Mouse (Mus musculus) bone marrow, adult 2 months (tissue): ENCODE measurements at regions not wholly inside any gene's neighbourhood (a gene's known extent, or its start where the extent isn't known, plus 50 kb on each side); places are given as distances from the start of the nearest gene placed in this dataset.

Experiments used
- CTCF ChIP-seq: fragments of 200-500 bp; IDR thresholded peaks from 2 replicates; pipeline ENCODE4 v1.5.1; 2011; ENCODE audit warnings: low read length, control low read depth; ENCODE audit not compliant: control insufficient read depth, insufficient read depth
- POLR2A ChIP-seq: fragments of 200-500 bp; IDR thresholded peaks from 2 replicates; pipeline ENCODE4 v1.6.1; 2011; ENCODE audit warnings: low read depth, mild to moderate bottlenecking, control low read depth, low read length, borderline replicate concordance; ENCODE audit not compliant: control insufficient read depth

- TF ChIP-seq CTCF (no peak), POLR2A (no peak)
These were observed 202.3 kb upstream of the Nampt start for GRCm38 (mm10) chr12:32617031-32617430.
